Mouse (Mus musculus): ENCODE data around the gene Samt4. TPM values are rescaled to one million over a fixed set of nuclear protein-coding genes. Genes with fewer than 3 reads are reported as not detected.
"Not testable (repeated sequence)": the region's sequence is repeated elsewhere in the genome, so short reads cannot be mapped to it uniquely, and the experiment has no call there.

Samt4 gene
- polyA plus RNA-seq (2014; fragmentation: Nextera tagmentation; extraction: Ambion mirVana) = not detected in 2 replicates

DNA sequence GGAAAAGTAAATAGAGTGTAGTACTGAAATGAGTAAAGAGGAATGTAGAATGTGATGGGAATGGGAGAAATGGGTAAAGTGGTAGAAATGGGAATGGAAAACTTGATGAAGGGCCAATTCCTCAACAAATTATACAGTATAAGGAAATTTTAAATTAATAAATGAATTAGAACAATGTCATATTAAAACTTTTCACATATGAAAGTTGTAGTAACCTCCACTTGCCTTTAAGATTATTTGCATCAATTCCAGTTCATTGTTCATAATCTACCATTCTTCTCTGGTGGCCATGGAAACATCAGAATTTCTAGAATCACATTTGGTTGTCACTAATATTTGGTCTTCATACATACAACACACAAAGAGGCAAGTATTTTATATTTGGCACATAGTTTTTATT lies at the start of gene Samt4:
TSS of gene Samt4 (plus strand) at position 301 of the 400 bp plus-strand sequence.
- Histone ChIP-seq H3K4me1 (replicated peaks; ENCODE audit: control insufficient read depth, insufficient read depth, low read length) (no peaks in the 10 kb centered on the region), H3K9ac (ENCODE audit: low read length) (no peak within 1 kb of the TSS), H3K4me3 (ENCODE audit: low read depth, low read length) (no peak within 1 kb of the TSS), H3K9me3 (ENCODE audit: control insufficient read depth, low read length) (no peaks in the 10 kb centered on the region), H3K4me2 (ENCODE audit: low read length) (no peak within 1 kb of the TSS), H3K27me3 (replicated peaks; ENCODE audit: control insufficient read depth, insufficient read depth, low read length) (no peaks in the 10 kb centered on the region), H3K36me3 (ENCODE audit: control insufficient read depth, insufficient read depth, low read length) (no peaks in the 10 kb centered on the region), H3K27ac (ENCODE audit: low read depth) (no peak within 1 kb of the TSS)
- DNase-seq (ENCODE audit: low spot score) = no peak
- ATAC-seq (replicated peaks; ENCODE audit: low FRiP score, low TSS enrichment, low read depth) = no peak

DNA sequence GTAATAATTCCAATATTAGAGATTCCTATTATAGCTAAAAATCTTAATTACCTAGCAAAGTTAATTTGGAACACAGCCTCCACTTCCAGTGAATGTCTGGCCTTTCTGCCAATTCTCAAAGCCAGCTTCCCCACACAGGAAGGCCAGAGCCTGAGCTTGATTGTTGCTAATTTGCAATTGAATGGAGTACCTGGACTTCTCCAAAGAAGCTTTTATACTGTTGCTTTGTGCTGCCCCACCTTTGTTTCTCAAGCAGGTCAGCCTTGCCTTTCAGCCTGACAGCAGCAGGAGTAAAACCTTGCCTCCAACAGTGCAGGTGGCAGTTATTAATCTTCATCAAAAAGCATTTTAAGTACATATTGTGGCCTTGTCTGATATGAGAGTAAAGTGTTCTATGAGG lies 38.1 kb upstream of the Samt4 start:
- H3K4me3 ChIP-seq (ENCODE audit: low read depth, low read length); DNase-seq (ENCODE audit: low spot score); H3K4me1 ChIP-seq (replicated peaks; ENCODE audit: control insufficient read depth, insufficient read depth, low read length); H3K27ac ChIP-seq (ENCODE audit: low read depth); H3K27me3 ChIP-seq (replicated peaks; ENCODE audit: control insufficient read depth, insufficient read depth, low read length); ATAC-seq (replicated peaks; ENCODE audit: low FRiP score, low TSS enrichment, low read depth); H3K36me3 ChIP-seq (ENCODE audit: control insufficient read depth, insufficient read depth, low read length); H3K9ac ChIP-seq (ENCODE audit: low read length); H3K4me2 ChIP-seq (ENCODE audit: low read length); H3K9me3 ChIP-seq (ENCODE audit: control insufficient read depth, low read length): not testable (repeated sequence)

DNA sequence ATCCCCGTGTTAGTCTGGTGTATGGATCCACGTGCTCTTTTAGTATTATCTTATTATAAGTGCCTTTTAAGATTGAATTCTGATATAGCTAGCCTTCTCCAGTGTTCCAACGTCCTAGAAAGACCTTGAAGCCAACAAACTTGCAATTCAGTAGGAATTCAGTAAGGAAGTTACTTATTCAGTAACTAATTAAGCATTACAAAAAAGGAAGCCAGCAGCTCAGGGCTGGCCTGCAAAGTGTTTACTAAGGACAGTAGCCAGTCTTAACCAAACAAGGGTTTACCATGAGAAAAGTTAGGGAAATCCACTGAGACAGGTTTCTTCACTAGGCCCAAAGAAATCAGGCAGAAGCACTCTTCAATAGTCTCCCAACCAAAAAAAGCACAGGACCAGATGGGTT lies 13.4 kb upstream of the Samt4 start:
- not testable (repeated sequence) for H3K9me3 ChIP-seq (ENCODE audit: control insufficient read depth, low read length); H3K4me1 ChIP-seq (replicated peaks; ENCODE audit: control insufficient read depth, insufficient read depth, low read length); H3K4me2 ChIP-seq (ENCODE audit: low read length); H3K27ac ChIP-seq (ENCODE audit: low read depth); H3K36me3 ChIP-seq (ENCODE audit: control insufficient read depth, insufficient read depth, low read length); H3K27me3 ChIP-seq (replicated peaks; ENCODE audit: control insufficient read depth, insufficient read depth, low read length); ATAC-seq (replicated peaks; ENCODE audit: low FRiP score, low TSS enrichment, low read depth); H3K9ac ChIP-seq (ENCODE audit: low read length); H3K4me3 ChIP-seq (ENCODE audit: low read depth, low read length); DNase-seq (ENCODE audit: low spot score)
- WGBS = 63% methylated on average over 3 of the region's 3 CpGs

Other genes with a start within 250 kb of the Samt4 start
- gene 4930524N10Rik, start 138.6 kb upstream of the Samt4 start, polyA plus RNA-seq (2014; fragmentation: Nextera tagmentation; extraction: Ambion mirVana) = not detected in 2 replicates
- gene Samt2, start 97.4 kb downstream of the Samt4 start, polyA plus RNA-seq (2014; fragmentation: Nextera tagmentation; extraction: Ambion mirVana) = not detected in 2 replicates